Mouse (Mus musculus) lung, postnatal 0 days (tissue): ENCODE measurements around the gene Mrps10.

ENCODE experiments used
- CTCF ChIP-seq: IDR thresholded peaks from 2 replicates; pipeline ENCODE4 v1.5.1; 2016; ENCODE audit warnings: antibody characterized with exemption, mild to moderate bottlenecking
- EP300 ChIP-seq: IDR thresholded peaks from 2 replicates; pipeline ENCODE4 v1.6.1; 2016; ENCODE audit warnings: antibody characterized with exemption, mild to moderate bottlenecking, control low read depth

GRCm38 (mm10) chr17:47381917-47382316 is 13.2 kb downstream of the Mrps10 start:
- no peak for TF ChIP-seq CTCF
- no peak for TF ChIP-seq EP300
